Mouse (Mus musculus) heart, embryonic 11.5 days (tissue): ENCODE measurements around the gene Git1. TPM values are rescaled to one million over a fixed set of nuclear protein-coding genes. Genes with fewer than 3 reads are reported as not detected.

Source experiments
- ATAC-seq: fragments of 200-750 bp; cut with Nextera tagmentation; replicated peaks from 2 replicates; pipeline ENCODE4 v1.8.0; 2017; ENCODE audit warnings: moderate library complexity; ENCODE audit not compliant: insufficient number of reproducible peaks, low FRiP score, low TSS enrichment
- H3K27ac ChIP-seq: fragments of 300-500 bp; sonication (generic); 2 replicates; pipeline ENCODE4 v1.5.1; 2014; ENCODE audit warnings: mild to moderate bottlenecking, low read depth, low read length
- H3K27me3 ChIP-seq: fragments of 300-500 bp; sonication (generic); 2 replicates; pipeline ENCODE4 v1.6.1; 2014; ENCODE audit warnings: mild to moderate bottlenecking, low read length, mixed read lengths; ENCODE audit not compliant: control insufficient read depth, insufficient read depth
- H3K36me3 ChIP-seq: fragments of 300-500 bp; sonication (generic); 2 replicates; pipeline ENCODE4 v1.6.1; 2014; ENCODE audit warnings: mild to moderate bottlenecking, low read length, moderate library complexity, mixed read lengths; ENCODE audit not compliant: control insufficient read depth, insufficient read depth
- H3K4me1 ChIP-seq: fragments of 300-500 bp; sonication (generic); 2 replicates; pipeline ENCODE4 v1.6.1; 2014; ENCODE audit warnings: low read length; ENCODE audit not compliant: control insufficient read depth, insufficient read depth
- H3K4me2 ChIP-seq: fragments of 300-500 bp; sonication (generic); 2 replicates; pipeline ENCODE4 v1.6.1; 2014; ENCODE audit warnings: mild to moderate bottlenecking, moderate library complexity
- H3K4me3 ChIP-seq: fragments of 300-500 bp; sonication (generic); 2 replicates; pipeline ENCODE4 v1.5.1; 2014; ENCODE audit warnings: low read depth, low read length
- H3K9ac ChIP-seq: fragments of 300-500 bp; sonication (generic); 2 replicates; pipeline ENCODE4 v1.6.1; 2014; ENCODE audit warnings: mild to moderate bottlenecking, low read depth, low read length, moderate library complexity
- H3K9me3 ChIP-seq: fragments of 300-500 bp; sonication (generic); replicated peaks from 2 replicates; pipeline ENCODE4 v1.6.1; 2016; ENCODE audit warnings: low read length; ENCODE audit not compliant: control insufficient read depth
- WGBS: fragments of 180-500 bp; shearing (Covaris S2); extraction: QIAGEN DNeasy Blood & Tissue Kit; methylation state at CpG from one replicate; pipeline ENCODE4 v1.1.7; 2014; ENCODE audit not compliant: insufficient replicate concordance; 5-methylcytosine and 5-hydroxymethylcytosine counted together
- polyA plus RNA-seq: library from polyadenylated mRNA; unstranded; fragments of >200 nt; fragmentation: Nextera tagmentation; extraction: Ambion mirVana; gene quantifications from 2 replicates; pipeline ENCODE4 v1.2.1, GENCODE M21; 2014

The Git1 gene
- polyA plus RNA-seq, 1 experiment from 2014 or later, result 15.1 TPM

DNA sequence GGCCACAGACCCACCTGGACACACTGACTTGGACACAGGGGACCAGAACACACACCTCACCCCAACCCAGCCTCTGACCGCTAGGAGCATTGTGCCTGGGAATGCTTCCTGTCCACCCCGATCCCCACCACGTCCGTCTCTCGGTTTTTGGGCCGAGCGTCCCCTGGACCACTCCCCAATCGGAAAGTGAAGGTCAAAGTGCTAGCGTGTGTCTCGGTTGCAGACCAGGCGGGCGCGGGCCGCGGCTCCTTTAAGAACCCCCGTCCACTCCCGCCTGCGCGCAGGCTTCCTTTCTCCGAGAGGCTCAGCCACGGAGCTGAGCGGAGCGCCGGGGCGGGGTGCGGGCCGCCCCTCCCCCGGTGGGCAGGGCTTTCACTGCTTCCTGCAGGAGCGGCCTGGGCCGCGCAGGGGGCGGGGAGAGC is 440 bp upstream of the Git1 start:
- H3K27ac ChIP-seq, result peak overlapping the region; percentile 76
- H3K4me1 ChIP-seq, result peaks cover 57% of the 10 kb centered on the region
- H3K4me2 ChIP-seq, result peak overlapping the region; percentile 85

GRCm38 (mm10) chr11:77494344-77494676 is 948 bp downstream of the Git1 start:
- H3K4me2 ChIP-seq, result peak overlapping the region; percentile 85
- peak overlapping the region; percentile 89 for H3K9ac ChIP-seq
- peak overlapping the region; percentile 97 for H3K4me3 ChIP-seq
- H3K27ac ChIP-seq, result peak overlapping the region; percentile 76
- ATAC-seq, result no peak
- H3K27me3 ChIP-seq, result no peaks in the 10 kb centered on the region
- peaks cover 63% of the 10 kb centered on the region for H3K4me1 ChIP-seq
- WGBS, result 27% methylated on average over 4 of the region's 4 CpGs
- H3K9me3 ChIP-seq, result no peaks in the 10 kb centered on the region
- H3K36me3 ChIP-seq, result no peaks in the 10 kb centered on the region

More for the DNA sequence above, 440 bp upstream of the Git1 start:
- Histone ChIP-seq H3K9ac (peak overlapping the region; percentile 89), H3K9me3 (no peaks in the 10 kb centered on the region), H3K4me3 (peak overlapping the region; percentile 97), H3K27me3 (peaks cover 6% of the 10 kb centered on the region; the same call in 1 of the 2 replicates), H3K36me3 (no peaks in the 10 kb centered on the region)
- peak; percentile 81 for ATAC-seq
- under 1% methylated on average over 28 of the region's 32 CpGs for WGBS

GRCm38 (mm10) chr11:77494782-77495181 is 1.4 kb downstream of the Git1 start:
- Histone ChIP-seq H3K4me1 (peaks cover 63% of the 10 kb centered on the region), H3K9ac (peak overlapping the region; percentile 89), H3K4me2 (peak overlapping the region; percentile 85), H3K9me3 (no peaks in the 10 kb centered on the region), H3K27ac (0 out of 2 replicates have a peak overlapping the region, but pooled peaks have one; percentile 18), H3K27me3 (no peaks in the 10 kb centered on the region), H3K4me3 (peak overlapping the region; percentile 97), H3K36me3 (no peaks in the 10 kb centered on the region)
- WGBS, result 65% methylated on average over 6 of the region's 6 CpGs
- ATAC-seq, result no peak

DNA sequence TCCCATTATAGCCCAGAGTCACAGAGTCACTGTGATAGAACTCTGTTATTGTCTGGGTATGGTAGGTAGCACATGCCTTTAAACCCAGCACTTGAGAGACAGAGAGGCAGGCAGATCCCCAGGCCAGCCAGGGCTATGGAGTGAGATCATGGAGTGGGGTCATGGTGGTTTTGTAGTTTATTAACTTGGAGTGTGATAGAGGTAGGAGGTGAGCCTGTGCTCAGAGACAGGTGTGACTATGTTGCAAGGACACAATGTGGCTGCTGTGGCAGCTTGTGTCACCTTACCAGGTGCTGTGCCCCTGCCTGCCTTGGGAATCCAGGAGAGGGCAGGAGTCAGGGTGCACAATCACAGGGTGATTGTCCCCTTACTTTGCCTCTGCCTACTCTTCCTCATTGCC is 2.1 kb downstream of the Git1 start:
- H3K27ac ChIP-seq, result no peak overlapping the region
- no peak overlapping the region for H3K9ac ChIP-seq
- no peak for ATAC-seq

GRCm38 (mm10) chr11:77497341-77497756 is 4.0 kb downstream of the Git1 start:
- no peaks in the 10 kb centered on the region for H3K9me3 ChIP-seq
- WGBS, result 25% methylated on average over 6 of the region's 6 CpGs
- peaks cover 12% of the 10 kb centered on the region for H3K36me3 ChIP-seq
- 0 out of 2 replicates have a peak overlapping the region, but pooled peaks have one; percentile 5 for H3K4me3 ChIP-seq
- H3K4me2 ChIP-seq, result peak overlapping the region; percentile 41
- 0 out of 2 replicates have a peak, but pooled peaks have one; percentile 7 for ATAC-seq
- peak overlapping the region; percentile 58 for H3K9ac ChIP-seq
- H3K27me3 ChIP-seq, result no peaks in the 10 kb centered on the region
- peaks cover 45% of the 10 kb centered on the region for H3K4me1 ChIP-seq
- peak overlapping the region; percentile 94 for H3K27ac ChIP-seq

More for the DNA sequence above, 2.1 kb downstream of the Git1 start:
- H3K27me3 ChIP-seq, result no peaks in the 10 kb centered on the region
- peak overlapping the region; percentile 85; the same call in 1 of the 2 replicates for H3K4me2 ChIP-seq
- H3K9me3 ChIP-seq, result no peaks in the 10 kb centered on the region
- peaks cover 57% of the 10 kb centered on the region for H3K4me1 ChIP-seq
- H3K4me3 ChIP-seq, result no peak overlapping the region
- peaks cover 7% of the 10 kb centered on the region for H3K36me3 ChIP-seq

GRCm38 (mm10) chr11:77497851-77498250 is 4.5 kb downstream of the Git1 start:
- no peaks in the 10 kb centered on the region for H3K9me3 ChIP-seq
- H3K27ac ChIP-seq, result peak overlapping the region; percentile 94
- H3K4me2 ChIP-seq, result peak overlapping the region; percentile 37
- whole genome bisulfite sequencing, result 30% methylated on average over 4 of the region's 4 CpGs
- peak overlapping the region; percentile 58 for H3K9ac ChIP-seq
- peaks cover 44% of the 10 kb centered on the region for H3K4me1 ChIP-seq
- no peak overlapping the region; the same call in 1 of the 2 replicates for H3K4me3 ChIP-seq
- H3K27me3 ChIP-seq, result no peaks in the 10 kb centered on the region
- ATAC-seq, result no peak
- peaks cover 16% of the 10 kb centered on the region for H3K36me3 ChIP-seq

DNA sequence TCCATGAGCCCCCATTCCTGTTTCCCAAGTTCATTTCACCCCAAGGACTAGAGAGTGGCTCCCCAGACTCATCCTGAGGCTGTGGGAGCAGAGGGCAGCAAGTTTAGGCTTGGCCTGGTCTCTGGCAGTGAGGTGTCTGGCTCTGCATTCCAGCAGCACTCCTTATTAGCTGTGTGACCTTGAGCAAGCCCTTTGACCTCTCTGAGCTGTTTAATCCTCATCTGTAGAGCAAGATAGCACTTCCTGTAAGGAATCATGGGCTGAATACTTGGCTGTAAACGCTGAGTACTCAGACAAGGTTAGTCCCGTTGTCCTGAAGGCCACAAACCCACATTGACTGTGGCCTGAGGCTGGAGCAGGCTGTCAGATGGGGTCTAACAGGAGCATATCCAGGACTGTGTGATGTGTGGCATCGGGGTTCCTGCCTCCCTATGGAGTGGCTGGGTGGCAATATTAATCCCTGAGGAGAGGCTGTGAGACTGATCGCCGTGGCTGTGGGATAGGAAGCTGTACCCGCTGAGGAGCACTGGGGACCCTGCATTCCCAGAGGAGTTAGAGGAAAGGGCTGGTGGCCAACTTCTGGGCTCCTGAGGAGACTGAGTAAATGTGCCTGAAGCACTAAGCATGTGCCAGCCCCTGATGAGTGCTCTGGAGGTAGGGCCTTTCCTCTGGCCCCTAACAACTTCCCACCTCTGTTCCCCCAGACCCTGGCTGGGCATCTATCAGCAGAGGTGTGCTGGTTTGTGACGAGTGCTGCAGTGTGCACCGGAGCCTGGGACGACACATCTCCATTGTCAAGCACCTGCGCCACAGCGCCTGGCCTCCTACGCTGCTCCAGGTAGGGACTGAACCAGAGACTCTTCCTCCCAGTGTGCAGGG is 5.1 kb downstream of the Git1 start:
- no peak for ATAC-seq
- H3K4me3 ChIP-seq, result no peak overlapping the region; the same call in 1 of the 2 replicates
- H3K4me1 ChIP-seq, result peaks cover 44% of the 10 kb centered on the region
- H3K36me3 ChIP-seq, result peaks cover 22% of the 10 kb centered on the region
- WGBS, result 67% methylated on average over 12 of the region's 12 CpGs
- H3K9me3 ChIP-seq, result no peaks in the 10 kb centered on the region
- no peaks in the 10 kb centered on the region for H3K27me3 ChIP-seq
- H3K27ac ChIP-seq, result peak overlapping the region; percentile 94
- H3K9ac ChIP-seq, result peak overlapping the region; percentile 58
- H3K4me2 ChIP-seq, result peak overlapping the region; percentile 37

- WGBS, result 90% methylated on average over 7 of the region's 7 CpGs
- H3K36me3 ChIP-seq, result peaks cover 22% of the 10 kb centered on the region
- no peak for ATAC-seq
- H3K27me3 ChIP-seq, result no peaks in the 10 kb centered on the region
- peaks cover 40% of the 10 kb centered on the region for H3K4me1 ChIP-seq
- H3K9ac ChIP-seq, result no peak overlapping the region
- H3K9me3 ChIP-seq, result no peaks in the 10 kb centered on the region
- no peak overlapping the region for H3K4me2 ChIP-seq
- no peak overlapping the region for H3K4me3 ChIP-seq
- no peak overlapping the region for H3K27ac ChIP-seq
Measured at GRCm38 (mm10) chr11:77499354-77499753, 6.0 kb downstream of the Git1 start.
